Mouse (Mus musculus) telencephalon, adult 2 months (tissue): ENCODE data around the gene Atp5d.

Experiments
- DNase-seq: peaks from one replicate; pipeline ENCODE4 v3.0.0-alpha.2; 2011; ENCODE audit warnings: low read depth, low spot score

Atp5d gene

DNA sequence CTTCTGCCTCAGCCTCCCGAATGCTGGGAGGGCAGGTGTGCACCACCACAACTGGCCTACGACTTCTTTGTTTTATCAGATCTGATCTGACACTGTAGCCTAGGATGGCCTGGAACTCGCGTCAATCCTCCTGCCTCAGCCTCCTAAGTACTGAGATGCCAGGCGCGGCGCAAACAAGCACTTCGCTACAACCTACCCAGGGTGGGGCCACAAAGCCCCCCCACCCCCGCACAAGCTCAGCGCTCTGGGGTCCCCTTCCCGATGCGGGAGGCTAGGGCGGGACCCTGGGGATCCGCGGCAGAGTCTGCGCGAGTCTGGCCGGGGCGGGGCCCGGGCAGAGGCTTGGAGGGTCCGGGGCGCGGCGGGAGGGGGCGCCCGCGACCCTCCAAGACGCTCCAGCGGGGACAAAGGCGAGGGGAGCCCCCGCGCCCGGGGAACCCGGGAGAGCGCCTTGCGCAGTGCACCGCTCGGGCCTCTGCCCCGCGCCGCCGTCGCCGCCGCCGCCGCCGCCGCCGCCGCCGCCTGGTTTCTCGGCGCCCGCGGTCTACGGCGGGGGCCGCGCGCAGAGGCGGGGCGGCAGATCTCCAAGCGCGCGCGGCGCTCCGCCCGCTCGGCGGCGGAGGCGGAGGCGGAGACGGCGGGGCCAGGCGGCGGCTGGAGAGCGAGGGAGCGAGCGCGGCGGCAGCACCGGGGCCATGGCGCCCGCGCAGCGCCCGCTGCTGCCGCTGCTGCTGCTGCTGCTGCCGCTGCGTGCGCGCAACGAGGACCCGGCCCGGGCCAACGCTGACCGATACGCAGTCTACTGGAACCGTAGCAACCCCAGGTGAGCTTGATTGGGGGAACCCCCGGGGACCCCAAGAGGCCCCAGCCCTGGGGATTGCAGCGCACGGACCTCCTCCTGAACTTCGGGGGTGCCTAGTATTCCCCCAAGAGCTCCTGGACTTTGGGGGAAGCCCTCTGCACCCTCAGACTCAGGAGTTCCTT is 40.9 kb downstream of the Atp5d start, which contains the start of gene Efna2:
Efna2 (plus strand) TSS at position 415 of the 984 bp plus-strand sequence.
- DNase-seq = no peak

DNA sequence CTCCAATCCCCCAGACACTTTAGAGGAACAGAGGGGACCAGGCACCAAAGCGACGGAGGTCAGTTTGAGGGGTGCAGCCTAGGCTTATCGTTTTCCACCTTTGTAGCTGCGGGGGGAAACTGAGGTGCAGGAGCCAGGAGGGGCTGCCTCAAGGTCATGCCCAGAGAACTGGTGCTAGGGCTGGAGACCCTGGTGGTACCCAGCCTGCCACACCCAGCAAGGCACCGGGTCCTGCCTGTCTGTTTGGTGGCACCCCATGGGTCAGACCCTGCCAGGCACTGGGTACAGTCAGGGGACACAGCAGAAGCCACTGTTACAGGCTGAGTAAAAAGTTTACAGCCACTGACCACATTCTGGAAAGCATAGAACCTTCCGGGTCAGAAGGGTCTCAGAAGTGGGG is 41.9 kb downstream of the Atp5d start:
- no peak for DNase-seq

DNA sequence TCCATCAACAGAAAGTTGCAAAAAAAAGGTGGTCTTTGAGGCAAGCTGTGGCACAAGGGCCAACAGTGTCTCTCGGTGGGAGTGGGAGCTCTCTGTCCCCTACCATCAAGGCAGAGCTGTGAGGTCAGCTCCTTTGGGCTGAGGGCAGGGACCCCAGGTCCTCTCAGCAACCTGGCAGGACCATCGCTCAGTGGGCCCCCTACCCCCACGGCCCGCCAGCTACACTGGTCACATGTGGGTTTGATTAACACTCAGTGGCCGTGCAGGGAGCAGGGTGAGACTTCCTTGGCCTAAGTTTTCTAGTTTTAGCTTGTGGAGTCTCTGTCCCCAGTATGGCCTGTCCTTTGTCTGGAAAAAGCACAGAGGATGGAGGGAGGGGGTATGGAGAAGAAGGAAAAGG is 42.4 kb downstream of the Atp5d start:
- DNase-seq = no peak

GRCm38 (mm10) chr10:80182547-80182946 is 44.1 kb downstream of the Atp5d start:
- DNase-seq = no peak

- DNase-seq = no peak
Measured at GRCm38 (mm10) chr10:80186649-80187048, 48.2 kb downstream of the Atp5d start.

DNA sequence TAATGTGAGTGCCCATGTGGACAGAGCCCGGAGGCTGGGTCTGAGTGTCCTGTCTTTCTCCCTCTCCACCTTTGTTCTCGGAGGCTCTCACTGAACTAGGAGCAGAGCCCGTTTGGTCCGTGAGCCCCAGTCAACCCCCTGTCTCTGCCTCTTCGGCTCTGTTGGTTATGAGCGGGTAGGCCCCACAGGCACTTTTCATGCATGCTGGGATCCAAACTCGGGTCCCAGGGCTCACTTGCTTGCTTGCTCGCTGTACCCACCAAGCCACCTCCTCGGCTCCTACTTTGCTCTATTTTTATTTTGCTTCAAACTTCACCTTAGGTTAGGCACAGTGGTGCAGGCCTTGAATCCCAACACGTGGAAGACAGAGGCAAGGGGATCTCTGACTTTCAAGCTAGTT is 49.3 kb downstream of the Atp5d start:
- DNase-seq = no peak

- DNase-seq = no peak
Measured at GRCm38 (mm10) chr10:80188453-80189024, 50.1 kb downstream of the Atp5d start.

DNA sequence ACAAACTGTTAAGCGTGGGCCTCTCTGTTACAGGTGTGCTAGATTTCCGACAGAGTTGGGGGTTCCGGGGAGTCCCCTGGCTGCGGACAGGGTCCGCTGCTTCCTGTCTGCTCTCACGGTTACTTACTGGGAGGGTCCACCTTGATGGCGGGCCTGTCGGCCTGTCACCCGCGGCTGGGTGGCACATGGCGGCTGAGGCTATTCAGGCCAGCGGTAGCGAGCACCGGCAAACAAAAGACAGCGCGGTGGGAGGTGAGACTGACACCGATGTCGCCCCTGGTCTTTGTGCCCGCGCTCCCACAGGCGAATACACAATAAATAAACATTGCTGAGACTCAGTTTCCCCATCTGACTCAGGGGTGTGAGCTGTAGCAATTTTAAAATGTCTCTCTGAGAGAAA is 51.6 kb downstream of the Atp5d start:
- no peak for DNase-seq

DNA sequence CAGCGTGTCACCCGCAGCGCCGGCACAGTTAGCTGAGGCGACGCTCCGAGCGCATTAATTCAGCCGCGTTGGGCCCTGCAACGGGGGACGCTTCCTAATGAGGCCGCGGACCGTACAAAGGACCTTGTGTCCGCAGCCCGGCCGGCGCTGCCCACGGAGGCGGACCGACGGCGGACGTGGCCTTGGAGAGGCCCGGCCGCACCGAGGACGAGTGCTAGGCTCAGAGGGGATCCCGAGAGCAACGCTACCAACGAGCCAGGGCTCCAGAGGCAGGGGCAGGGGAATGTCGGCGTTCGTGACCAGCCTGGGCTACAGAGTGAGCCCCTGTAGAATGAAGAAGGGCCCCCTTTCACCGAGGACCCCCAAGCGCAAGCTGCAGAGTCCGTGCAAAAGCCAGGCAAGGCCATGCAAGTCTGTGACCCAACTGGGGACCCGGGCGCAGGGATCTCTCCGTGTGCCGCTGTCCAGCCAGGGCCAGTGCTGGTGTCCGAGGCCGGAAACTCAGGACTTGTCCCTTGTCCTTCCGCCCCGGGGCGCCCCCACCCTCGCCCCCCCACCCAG is 52.1 kb downstream of the Atp5d start:
- no peak for DNase-seq

GRCm38 (mm10) chr10:80193976-80194375 is 55.5 kb downstream of the Atp5d start:
- no peak for DNase-seq

DNA sequence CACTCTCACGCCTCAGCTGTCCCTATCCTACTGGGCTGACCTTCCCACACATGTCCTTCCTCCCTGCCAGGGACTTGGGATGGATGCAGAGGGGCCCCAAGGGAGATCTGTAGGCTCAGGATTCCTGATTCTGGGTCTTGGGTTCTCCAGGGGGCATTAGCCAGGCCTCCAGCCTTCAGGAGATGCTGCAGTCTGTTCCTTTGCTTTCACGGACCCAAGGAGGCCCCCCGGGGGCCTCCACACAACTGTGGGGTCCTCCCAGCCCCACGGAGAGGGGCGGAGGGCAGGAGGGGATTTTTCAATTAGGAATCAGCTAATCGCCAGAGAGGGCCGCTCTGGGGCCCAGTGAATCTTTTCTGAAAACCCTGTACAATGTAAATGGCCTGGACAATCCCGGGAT is 56.0 kb downstream of the Atp5d start:
- DNase-seq = no peak
